Mouse (Mus musculus): ENCODE data around the gene Kif3a. TPM values are rescaled to one million over a fixed set of nuclear protein-coding genes. Genes with fewer than 3 reads are reported as not detected.
"Not testable (repeated sequence)": the region's sequence is repeated elsewhere in the genome, so short reads cannot be mapped to it uniquely, and the experiment has no call there.

The Kif3a gene
- total RNA-seq, 2 experiments from 2014 or later = 8.2 to 10.0 TPM

DNA sequence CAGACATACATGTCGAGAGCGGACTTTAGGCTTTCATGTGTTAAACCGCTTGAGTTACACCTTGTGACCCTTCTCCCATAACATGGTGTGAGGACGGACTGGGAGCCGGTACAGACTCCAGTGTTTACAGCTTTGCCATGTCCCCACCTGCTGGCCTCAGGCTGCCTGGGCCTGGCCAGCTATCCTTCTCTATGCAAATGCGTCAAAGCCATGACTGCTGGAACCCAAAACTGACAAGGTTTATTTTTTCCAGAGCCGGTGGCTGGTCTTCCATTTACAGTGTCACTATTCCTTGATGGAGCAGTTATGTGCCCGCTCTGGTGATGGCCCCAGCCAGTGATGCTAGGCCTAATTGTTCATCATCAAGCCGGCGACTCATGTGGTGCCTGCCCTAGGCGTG lies 26.0 kb upstream of the Kif3a start:
- intact Hi-C loops (cut with DNase I) = no loop called here
- no peak for DNase-seq

GRCm38 (mm10) chr11:53543021-53543420 lies 24.2 kb upstream of the Kif3a start:
- intact Hi-C loops (cut with DNase I) = no loop called here

GRCm38 (mm10) chr11:53546271-53546670 lies 20.9 kb upstream of the Kif3a start:
- intact Hi-C loops (cut with DNase I) = no loop called here
- no peak for DNase-seq

More at GRCm38 (mm10) chr11:53543021-53543420, 24.2 kb upstream of the Kif3a start:
- DNase-seq = no peak

- DNase-seq = no peak
- intact Hi-C loops (cut with DNase I) = no loop called here
Observed at GRCm38 (mm10) chr11:53547566-53547965, 19.6 kb upstream of the Kif3a start.

DNA sequence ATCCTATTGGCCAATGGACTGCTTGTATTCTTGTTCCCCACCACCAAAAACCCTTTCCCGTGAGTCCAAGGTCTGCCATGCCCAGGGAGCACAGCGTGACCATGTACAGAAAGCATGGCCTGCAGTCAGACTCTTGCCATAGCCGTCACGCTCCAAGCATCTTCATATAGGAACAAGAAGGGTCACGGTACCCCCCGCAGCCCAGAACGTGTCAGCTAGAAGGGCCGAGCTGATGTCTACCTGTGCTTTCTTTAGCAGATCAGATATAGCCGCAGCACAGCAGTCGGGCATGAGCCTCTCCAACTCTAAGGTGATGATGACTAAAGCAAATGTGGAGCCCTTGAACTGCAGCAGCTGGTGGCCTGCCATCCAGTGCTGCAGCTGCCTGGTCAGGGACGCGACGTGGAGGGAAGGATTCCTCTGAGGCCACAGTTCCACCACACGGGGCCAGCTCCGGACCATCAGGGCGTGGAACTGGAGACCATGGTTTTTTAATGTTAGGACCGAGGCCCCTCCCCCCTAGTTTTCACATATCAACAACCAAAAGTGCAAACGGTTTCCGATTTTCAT lies 19.1 kb upstream of the Kif3a start:
- intact Hi-C loops (cut with DNase I) = no loop called here
- DNase-seq = no peak

DNA sequence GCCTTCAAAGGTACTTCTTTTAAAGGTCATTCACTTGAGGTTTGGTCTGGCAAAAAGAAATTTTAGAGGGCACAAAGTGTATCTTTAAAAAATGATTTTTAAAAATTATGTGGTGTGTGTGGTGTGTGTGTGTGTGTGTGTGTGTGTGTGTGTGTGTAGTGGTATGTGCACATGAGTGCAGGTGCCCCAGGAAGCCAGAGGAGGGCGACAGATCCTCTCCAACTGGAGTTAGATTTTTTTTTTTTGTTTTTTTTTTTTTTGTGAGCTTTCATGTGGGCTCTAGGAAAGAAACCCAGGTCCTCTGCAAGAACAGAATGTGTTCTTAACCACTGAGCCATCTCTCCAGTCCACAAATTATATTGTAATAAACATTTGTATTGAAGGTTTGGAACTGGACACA lies 16.5 kb upstream of the Kif3a start:
- DNase-seq = no peak
- intact Hi-C loops (cut with DNase I) = no loop called here

- no peak for DNase-seq
- intact Hi-C loops (cut with DNase I) = no loop called here
Observed at GRCm38 (mm10) chr11:53551754-53552153, 15.4 kb upstream of the Kif3a start.

- intact Hi-C loops (cut with DNase I); DNase-seq: not testable (repeated sequence)
Observed at GRCm38 (mm10) chr11:53556529-53556928, 10.7 kb upstream of the Kif3a start.

DNA sequence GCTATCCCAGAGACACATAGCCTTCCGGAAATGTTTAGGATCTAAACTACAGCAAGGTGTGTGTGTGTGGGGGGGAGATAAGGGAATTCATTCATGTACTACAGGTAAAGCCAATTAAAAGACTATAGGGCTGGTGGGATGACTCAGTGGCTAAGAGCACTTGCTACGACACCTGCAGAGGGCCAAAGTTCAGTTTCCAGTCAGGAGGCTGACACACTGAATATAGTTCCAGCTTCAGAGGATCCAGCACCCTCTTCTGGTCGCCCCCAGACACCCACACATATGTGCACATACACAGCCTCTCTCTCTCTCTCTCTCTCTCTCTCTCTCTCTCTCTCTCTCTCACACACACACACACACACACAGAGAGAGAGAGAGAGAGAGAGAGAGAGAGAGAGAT lies 9.2 kb upstream of the Kif3a start:
- intact Hi-C loops (cut with DNase I); DNase-seq: not testable (repeated sequence)

DNA sequence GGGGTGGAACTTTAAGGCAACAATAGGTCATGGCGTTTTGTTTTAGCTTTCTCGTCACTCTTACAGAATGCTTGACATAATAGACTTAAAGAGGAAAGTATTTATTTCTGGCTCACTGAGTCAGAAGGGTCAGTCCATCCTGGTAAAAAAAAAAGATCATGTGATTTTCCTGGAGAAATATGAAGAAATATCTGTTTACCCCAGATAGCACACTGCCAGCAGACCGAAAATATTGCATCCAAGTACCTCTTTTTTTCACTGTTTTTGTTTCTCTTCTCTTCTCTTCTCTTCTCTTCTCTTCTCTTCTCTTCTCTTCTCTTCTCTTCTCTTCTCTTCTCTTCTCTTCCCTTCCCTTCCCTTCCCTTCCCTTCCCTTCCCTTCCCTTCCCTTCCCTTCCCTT lies 7.2 kb upstream of the Kif3a start:
- intact Hi-C loops (cut with DNase I) = not testable (repeated sequence)

GRCm38 (mm10) chr11:53561986-53562385 lies 5.2 kb upstream of the Kif3a start:
- intact Hi-C loops (cut with DNase I) = loop anchor here (1.0 kb wide), 1 partner anchor 9 kb away; no protein-coding TSS in a partner anchor
- no peak for DNase-seq

More for the DNA sequence above, 7.2 kb upstream of the Kif3a start:
- not testable (repeated sequence) for DNase-seq

DNA sequence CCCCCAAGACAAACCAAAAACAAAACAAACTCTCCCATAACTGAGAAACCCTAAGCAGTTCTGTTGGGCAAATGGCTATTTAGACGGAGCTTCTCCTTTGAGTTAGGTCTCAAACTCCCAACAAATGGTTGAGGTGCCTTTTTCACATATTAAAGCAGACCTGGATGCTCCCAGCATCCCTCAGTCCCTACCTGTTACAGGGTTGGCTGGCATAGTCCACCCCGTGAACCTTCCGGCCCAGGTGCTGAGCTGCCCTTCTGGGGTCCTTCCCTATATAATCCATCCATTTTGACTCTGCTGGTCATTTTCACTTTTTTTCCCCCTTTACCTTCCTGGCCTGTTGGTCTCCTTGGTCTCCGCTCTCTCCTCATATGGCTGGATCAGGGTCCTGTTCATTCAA lies 533 bp upstream of the Kif3a start:
- intact Hi-C loops (cut with DNase I) = loop anchor here (2.0 to 5.0 kb wide), 2 partner anchors 38 to 94 kb away; partner anchors contain the start of gene Gm9837
- no peak for DNase-seq

DNA sequence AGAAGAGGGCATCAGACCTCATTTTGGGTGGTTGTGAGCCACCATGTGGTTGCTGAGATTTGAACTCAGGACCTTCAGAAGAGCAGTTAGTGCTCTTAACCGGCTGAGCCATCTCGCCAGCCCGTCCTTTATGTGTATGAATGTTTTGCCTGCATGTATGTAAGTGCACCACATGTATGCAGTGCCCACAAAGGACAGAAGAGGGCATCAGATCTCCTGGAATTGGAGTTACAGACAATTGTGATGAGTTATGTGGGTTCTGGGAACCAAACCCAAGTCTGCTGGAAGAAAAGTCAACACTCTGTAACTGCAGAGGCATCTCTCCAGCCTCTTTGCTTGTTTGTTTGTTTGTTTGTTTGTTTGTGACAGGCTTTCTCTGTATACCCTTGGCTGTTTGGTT lies 13.4 kb downstream of the Kif3a start:
- intact Hi-C loops (cut with DNase I) = loop anchor here (5.0 kb wide), 3 partner anchors 47 to 108 kb away; partner anchors contain the start of gene Gm9837
- DNase-seq = no peak

DNA sequence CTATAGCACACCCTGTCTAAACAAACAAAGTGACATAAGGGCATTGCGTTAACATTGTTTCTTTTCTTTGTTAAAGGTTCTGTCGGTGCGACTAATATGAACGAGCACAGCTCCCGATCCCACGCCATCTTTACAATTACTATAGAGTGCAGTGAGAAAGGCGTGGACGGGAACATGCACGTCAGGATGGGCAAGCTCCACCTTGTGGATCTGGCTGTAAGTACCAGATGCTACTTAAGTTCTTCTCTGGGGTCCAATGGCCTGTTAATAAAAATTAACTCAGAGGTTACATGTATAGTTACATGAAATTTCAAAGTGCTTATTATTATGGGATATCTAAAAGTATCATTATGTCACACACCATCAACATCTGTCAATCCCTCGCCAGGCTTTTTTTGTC lies 16.0 kb downstream of the Kif3a start:
- DNase-seq = no peak
- intact Hi-C loops (cut with DNase I) = loop anchor here (5.0 kb wide), 3 partner anchors 44 to 111 kb away; partner anchors contain the start of gene Gm9837

- intact Hi-C loops (cut with DNase I) = loop anchor here (5.0 kb wide), 3 partner anchors 42 to 113 kb away; partner anchors contain the start of gene Gm9837
- DNase-seq = no peak
Observed at GRCm38 (mm10) chr11:53584849-53585248, 17.7 kb downstream of the Kif3a start.

GRCm38 (mm10) chr11:53585510-53585909 lies 18.3 kb downstream of the Kif3a start:
- intact Hi-C loops (cut with DNase I) = no loop called here
- DNase-seq = no peak

- intact Hi-C loops (cut with DNase I) = no loop called here
- DNase-seq = no peak
Observed at GRCm38 (mm10) chr11:53588279-53588678, 21.1 kb downstream of the Kif3a start.

DNA sequence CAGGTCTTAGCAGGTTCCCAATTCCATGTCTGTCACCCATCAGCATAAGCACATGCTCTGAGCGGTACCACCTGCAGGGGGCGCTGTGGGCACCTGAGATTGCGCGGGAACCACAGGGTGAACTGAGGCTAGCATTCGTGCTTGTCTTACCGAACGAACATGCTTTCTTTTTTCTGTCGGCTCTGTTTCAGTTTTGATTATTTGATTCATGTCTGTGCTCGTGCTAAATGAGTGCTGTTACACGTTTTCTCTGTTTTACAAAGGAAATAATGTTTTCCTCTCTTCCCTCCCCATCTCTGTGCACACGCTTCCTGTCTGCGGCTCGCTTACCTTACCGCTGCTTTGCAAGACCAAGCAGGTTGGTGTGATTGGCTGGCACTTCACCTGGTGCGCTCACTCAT lies 23.2 kb downstream of the Kif3a start:
- intact Hi-C loops (cut with DNase I) = loop anchor here (5.0 kb wide), 1 partner anchor 147 kb away; no protein-coding TSS in a partner anchor
- peak; percentile 7 to 49 for DNase-seq

DNA sequence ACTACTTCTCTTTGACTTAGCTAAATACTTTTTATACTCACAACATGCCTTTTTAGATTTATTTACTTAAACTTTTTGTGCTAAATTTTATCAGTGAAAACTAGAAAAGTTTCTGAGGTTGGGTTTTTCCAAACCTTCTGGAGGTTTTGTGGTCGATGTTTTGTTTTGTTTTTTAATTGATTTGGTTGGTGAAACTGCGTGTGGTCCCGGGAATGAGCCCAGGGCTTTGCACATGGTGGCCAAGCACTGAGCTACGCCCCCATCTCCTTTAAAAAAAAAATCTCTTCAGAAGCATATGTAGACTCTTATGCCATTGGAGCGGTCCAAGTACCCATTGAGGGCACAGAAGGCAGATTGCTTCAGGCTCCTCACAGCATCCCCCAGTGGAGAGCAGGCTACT lies 23.9 kb downstream of the Kif3a start:
- no peak for DNase-seq

GRCm38 (mm10) chr11:53604983-53605382 lies 37.8 kb downstream of the Kif3a start:
- no peak for DNase-seq
- intact Hi-C loops (cut with DNase I) = no loop called here

More for the DNA sequence above, 23.9 kb downstream of the Kif3a start:
- intact Hi-C loops (cut with DNase I) = loop anchor here (5.0 kb wide), 1 partner anchor 146 kb away; no protein-coding TSS in a partner anchor

- intact Hi-C loops (cut with DNase I) = no loop called here
- DNase-seq = no peak
Observed at GRCm38 (mm10) chr11:53605609-53606008, 38.4 kb downstream of the Kif3a start.

- intact Hi-C loops (cut with DNase I) = no loop called here
- DNase-seq = no peak
Observed at GRCm38 (mm10) chr11:53609231-53609630, 42.1 kb downstream of the Kif3a start.
